In genomic region chr2:150750129-150750979, GRCm38 (mm10) we compare ENCODE assay signal across 7 mouse cellular contexts. TPM values are rescaled to one million over a fixed set of nuclear protein-coding genes. Genes with fewer than 3 reads are reported as not detected.
DNase-seq lines count a peak whose midpoint lies in the region; ATAC-seq lines count a peak whose summit lies in the region.

No protein-coding gene starts in this region.

- H3K9me3 ChIP-seq in heart, embryonic 14.5 days (ENCODE audit: control insufficient read depth, low read length): no peaks in the 10 kb centered on the region
- H3K9me3 ChIP-seq in midbrain, embryonic 12.5 days: no peaks in the 10 kb centered on the region

- no peaks in the 10 kb centered on the region for H3K27me3 ChIP-seq in heart, embryonic 14.5 days (ENCODE audit: control insufficient read depth, insufficient read depth, low read length)
- peaks cover 8% of the 10 kb centered on the region for H3K27me3 ChIP-seq in midbrain, embryonic 12.5 days

- peaks cover 13 to 20% of the 10 kb centered on the region in 2 experiments for H3K4me1 ChIP-seq in heart, embryonic 14.5 days (ENCODE audit: control insufficient read depth in 2 of 2, insufficient read depth in 2 of 2, low read length in 2 of 2)
- H3K4me1 ChIP-seq in midbrain, embryonic 12.5 days: peaks cover 9% of the 10 kb centered on the region

- DNase-seq in CD8-positive naive resting alpha-beta T cell, adult 2 months (ENCODE audit: low read depth in 2 of 2, low spot score in 2 of 2): peak; percentile 30 to 38
- peak; percentile 41 for DNase-seq in NIH3T3 (ENCODE audit: low read depth)
- DNase-seq in kidney, postnatal 25 days: peak; percentile 57 to 65
- DNase-seq in thymus, postnatal 4 days: peak; percentile 58
- no peak for DNase-seq in urinary bladder, postnatal 14 days (ENCODE audit: low spot score)

- H3K36me3 ChIP-seq in heart, embryonic 14.5 days (ENCODE audit: control insufficient read depth, insufficient read depth, low read length): peaks cover 29% of the 10 kb centered on the region
- H3K36me3 ChIP-seq in midbrain, embryonic 12.5 days: peaks cover 14% of the 10 kb centered on the region; the same call in 1 of the 2 replicates

- H3K27ac ChIP-seq in heart, embryonic 14.5 days (replicated peaks in 1 of 2; ENCODE audit: control insufficient read depth in 1 of 2, insufficient read depth in 1 of 2, low read depth in 2 of 2, low read length in 2 of 2): no peak overlapping the region
- H3K27ac ChIP-seq in midbrain, embryonic 12.5 days (replicated peaks): no peak overlapping the region

- peak overlapping the region in 1 of 2 experiments; percentile 71; a peak in 1 of 4 replicates for H3K4me3 ChIP-seq in heart, embryonic 14.5 days (ENCODE audit: control insufficient read depth in 1 of 2, insufficient read depth in 1 of 2, low read depth in 1 of 2, low read length in 2 of 2)
- H3K4me3 ChIP-seq in midbrain, embryonic 12.5 days: peak overlapping the region; percentile 54; the same call in 1 of the 2 replicates

- H3K4me2 ChIP-seq in heart, embryonic 14.5 days (ENCODE audit: low read length): peak overlapping the region; percentile 99
- peak overlapping the region; percentile 81 for H3K4me2 ChIP-seq in midbrain, embryonic 12.5 days (replicated peaks)

- 66% methylated on average over 13 of the region's 13 CpGs for WGBS in heart, embryonic 14.5 days
- WGBS in midbrain, embryonic 12.5 days: 81% methylated on average over 13 of the region's 13 CpGs

- ATAC-seq in heart, embryonic 14.5 days (ENCODE audit: insufficient number of reproducible peaks, insufficient read depth, low FRiP score, low read depth): no peak
- ATAC-seq in midbrain, embryonic 12.5 days (ENCODE audit: low FRiP score, low read depth): no peak

- peak overlapping the region; percentile 89 for H3K9ac ChIP-seq in heart, embryonic 14.5 days (ENCODE audit: low read length)
- H3K9ac ChIP-seq in midbrain, embryonic 12.5 days (replicated peaks): peak overlapping the region; percentile 62; the same call in 1 of the 2 replicates

RNA-seq across cellular contexts. Expression of gene Entpd6, which starts 1.5 kb away (rescaled TPM):
- 18.5 and 18.6 TPM in 2 replicates for polyA plus RNA-seq in heart, embryonic 14.5 days (2014; fragmentation: Nextera tagmentation; extraction: Ambion mirVana)
- 30.4 and 32.0 TPM in 2 replicates for polyA plus RNA-seq in midbrain, embryonic 12.5 days (2016; fragmentation: Nextera tagmentation; extraction: Ambion mirVana)

RNA-seq across cellular contexts. Expression of gene Pygb, which starts 36.2 kb away (rescaled TPM):
- 161 and 199 TPM in 2 replicates for polyA plus RNA-seq in heart, embryonic 14.5 days (2014; fragmentation: Nextera tagmentation; extraction: Ambion mirVana)
- polyA plus RNA-seq in midbrain, embryonic 12.5 days (2016; fragmentation: Nextera tagmentation; extraction: Ambion mirVana): 77.4 and 80.1 TPM in 2 replicates
